ENCODE assay signal across 28 mouse cellular contexts in the genomic region with DNA sequence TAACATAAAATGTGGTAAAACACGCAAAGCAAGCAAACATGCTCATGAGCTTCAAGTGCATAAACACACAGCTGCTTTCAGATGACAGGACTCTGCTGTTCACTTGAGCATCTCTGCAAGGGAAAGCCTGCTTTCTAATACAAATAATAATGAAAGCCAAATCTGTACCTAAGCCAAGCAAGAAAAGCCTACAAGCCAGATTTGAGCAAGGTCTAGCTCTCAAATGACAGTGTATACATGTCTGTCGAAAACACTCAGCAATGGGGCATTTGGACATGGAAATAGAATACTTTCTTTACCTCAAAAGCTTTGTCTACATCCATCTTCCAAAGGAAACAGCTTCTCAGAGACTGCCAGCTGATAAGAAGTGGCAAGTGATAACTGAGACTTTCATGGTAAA. TPM values are rescaled to one million over a fixed set of nuclear protein-coding genes. Genes with fewer than 3 reads are reported as not detected.
DNase-seq lines count a peak whose midpoint lies in the region; ATAC-seq lines count a peak whose summit lies in the region.
"Had no signal": no experiment of that assay in that cellular context is flagged by ENCODE, and none has a peak within 500 bp of the region (broad histone marks: within the 10 kb centered on the region; RNA-seq: fewer than 3 reads in every experiment).

No protein-coding gene starts in this region.

- no peaks in the 10 kb centered on the region for H3K27me3 ChIP-seq in heart, embryonic 13.5 days (replicated peaks)
- H3K27me3 ChIP-seq in embryonic facial prominence, embryonic 14.5 days (replicated peaks; ENCODE audit: control insufficient read depth, insufficient read depth, low read length) = no peaks in the 10 kb centered on the region
- no peaks in the 10 kb centered on the region for H3K27me3 ChIP-seq in stomach, embryonic 15.5 days (replicated peaks)
- no peaks in the 10 kb centered on the region for H3K27me3 ChIP-seq in midbrain, embryonic 13.5 days
- H3K27me3 ChIP-seq: heart, embryonic 12.5 days; limb, embryonic 15.5 days; midbrain, embryonic 15.5 days; neural tube, embryonic 13.5 days had no signal

- intact Hi-C loops in heart, postnatal 25 days (cut with DNase I) = no loop called here

- H3K9ac ChIP-seq in heart, embryonic 13.5 days = no peak overlapping the region
- no peak overlapping the region for H3K9ac ChIP-seq in embryonic facial prominence, embryonic 14.5 days (ENCODE audit: low read depth, low read length)
- H3K9ac ChIP-seq in stomach, embryonic 15.5 days = no peak overlapping the region
- no peak overlapping the region for H3K9ac ChIP-seq in midbrain, embryonic 13.5 days (replicated peaks)
- H3K9ac ChIP-seq: forebrain, postnatal 0 days; heart, embryonic 12.5 days; limb, embryonic 15.5 days; liver, embryonic 14.5 days; midbrain, embryonic 15.5 days; neural tube, embryonic 13.5 days had no signal

- no peaks in the 10 kb centered on the region for H3K9me3 ChIP-seq in heart, embryonic 13.5 days
- H3K9me3 ChIP-seq in embryonic facial prominence, embryonic 14.5 days (ENCODE audit: control insufficient read depth, low read length) = no peaks in the 10 kb centered on the region
- no peaks in the 10 kb centered on the region for H3K9me3 ChIP-seq in stomach, embryonic 15.5 days
- no peaks in the 10 kb centered on the region for H3K9me3 ChIP-seq in midbrain, embryonic 13.5 days
- H3K9me3 ChIP-seq: forebrain, embryonic 10.5 days; heart, embryonic 12.5 days; hindbrain, embryonic 10.5 days; limb, embryonic 15.5 days; midbrain, embryonic 15.5 days; neural tube, embryonic 13.5 days had no signal

- no peaks in the 10 kb centered on the region for H3K36me3 ChIP-seq in heart, embryonic 13.5 days
- H3K36me3 ChIP-seq in embryonic facial prominence, embryonic 14.5 days (ENCODE audit: control insufficient read depth, insufficient read depth, low read length) = no peaks in the 10 kb centered on the region
- H3K36me3 ChIP-seq in stomach, embryonic 15.5 days = no peaks in the 10 kb centered on the region
- no peaks in the 10 kb centered on the region for H3K36me3 ChIP-seq in midbrain, embryonic 13.5 days
- H3K36me3 ChIP-seq: forebrain, embryonic 10.5 days; heart, embryonic 12.5 days; hindbrain, embryonic 10.5 days; limb, embryonic 15.5 days; midbrain, embryonic 15.5 days; neural tube, embryonic 13.5 days had no signal

- H3K4me2 ChIP-seq in heart, embryonic 13.5 days = no peak overlapping the region
- no peak overlapping the region for H3K4me2 ChIP-seq in embryonic facial prominence, embryonic 14.5 days (ENCODE audit: low read depth, low read length)
- no peak overlapping the region for H3K4me2 ChIP-seq in stomach, embryonic 15.5 days
- no peak overlapping the region for H3K4me2 ChIP-seq in midbrain, embryonic 13.5 days (replicated peaks)
- H3K4me2 ChIP-seq: heart, embryonic 12.5 days; limb, embryonic 15.5 days; midbrain, embryonic 15.5 days; neural tube, embryonic 13.5 days had no signal

- WGBS in heart, embryonic 13.5 days = 53% methylated on average over 2 of the region's 2 CpGs
- WGBS in embryonic facial prominence, embryonic 14.5 days = 55% methylated on average over 2 of the region's 2 CpGs
- 38% methylated on average over 2 of the region's 2 CpGs for whole genome bisulfite sequencing in stomach, embryonic 15.5 days
- 90% methylated on average over 2 of the region's 2 CpGs for WGBS in midbrain, embryonic 13.5 days

- no peak overlapping the region for H3K4me3 ChIP-seq in heart, embryonic 13.5 days
- H3K4me3 ChIP-seq in embryonic facial prominence, embryonic 14.5 days (ENCODE audit: low read depth, low read length) = no peak overlapping the region
- no peak overlapping the region for H3K4me3 ChIP-seq in stomach, embryonic 15.5 days (replicated peaks)
- no peak overlapping the region for H3K4me3 ChIP-seq in midbrain, embryonic 13.5 days (replicated peaks)
- H3K4me3 ChIP-seq: forebrain, embryonic 10.5 days; heart, embryonic 12.5 days; hindbrain, embryonic 10.5 days; limb, embryonic 15.5 days; midbrain, embryonic 15.5 days; neural tube, embryonic 13.5 days had no signal

- DNase-seq in heart, postnatal 25 days (ENCODE audit: low spot score) = no peak
- DNase-seq in kidney, postnatal 10 days = peak; percentile 7
- DNase-seq in kidney, adult 8-10 months = no peak
- peak; percentile 17 for DNase-seq in embryonic facial prominence, embryonic 14.5 days (ENCODE audit: low spot score)
- DNase-seq: adrenal gland, postnatal 10 days; cerebellum, adult 9-10 months; forebrain, postnatal 0 days; gastrocnemius, postnatal 25 days; heart, adult 18-20 months; kidney, adult 9 months; layer of hippocampus, adult 9-11 months; retina, postnatal 1 day; right cerebral cortex, postnatal 25 days; spleen, adult 18-20 months; thymus, adult 18-20 months; thymus, postnatal 4 days had no signal

- no peak for ATAC-seq in heart, embryonic 13.5 days (ENCODE audit: extremely low read depth, insufficient number of reproducible peaks, low FRiP score, low TSS enrichment)
- no peak for ATAC-seq in embryonic facial prominence, embryonic 14.5 days (ENCODE audit: low read depth)
- ATAC-seq in stomach, embryonic 15.5 days (ENCODE audit: insufficient read depth, low FRiP score, low read depth) = no peak
- ATAC-seq in midbrain, embryonic 13.5 days = no peak
- ATAC-seq: forebrain, postnatal 0 days; hindbrain, postnatal 0 days; midbrain, embryonic 15.5 days had no signal

- H3K4me1 ChIP-seq in heart, embryonic 13.5 days = peaks cover 16% of the 10 kb centered on the region
- peaks cover 5% of the 10 kb centered on the region; the same call in 1 of the 2 replicates for H3K4me1 ChIP-seq in embryonic facial prominence, embryonic 14.5 days (ENCODE audit: control insufficient read depth, insufficient read depth, low read length)
- no peaks in the 10 kb centered on the region; the same call in 1 of the 2 replicates for H3K4me1 ChIP-seq in stomach, embryonic 15.5 days
- H3K4me1 ChIP-seq in midbrain, embryonic 13.5 days (replicated peaks) = no peaks in the 10 kb centered on the region
- H3K4me1 ChIP-seq: forebrain, embryonic 10.5 days; hindbrain, embryonic 10.5 days; midbrain, embryonic 15.5 days; neural tube, embryonic 13.5 days had no signal

- 0 out of 2 replicates have a peak overlapping the region, but pooled peaks have one; percentile 20 for H3K27ac ChIP-seq in heart, embryonic 13.5 days (replicated peaks)
- H3K27ac ChIP-seq in embryonic facial prominence, embryonic 14.5 days (replicated peaks; ENCODE audit: low read depth, low read length) = no peak overlapping the region
- H3K27ac ChIP-seq in stomach, embryonic 15.5 days = peak overlapping the region; percentile 49; the same call in 1 of the 2 replicates
- H3K27ac ChIP-seq in midbrain, embryonic 13.5 days = no peak overlapping the region
- H3K27ac ChIP-seq: forebrain, embryonic 10.5 days; hindbrain, embryonic 10.5 days; hindbrain, postnatal 0 days; liver, embryonic 14.5 days; midbrain, embryonic 15.5 days; neural tube, embryonic 13.5 days had no signal

RNA-seq across cellular contexts. Expression of a gene that starts 10.9 kb away (rescaled TPM):
- polyA plus RNA-seq in heart, embryonic 13.5 days (2015; fragmentation: Nextera tagmentation; extraction: Ambion mirVana) = 2.2 and 2.6 TPM in 2 replicates
- not detected for total RNA-seq in heart, postnatal 25 days (2021)
- 11.3 and 11.7 TPM in 2 replicates for polyA plus RNA-seq in embryonic facial prominence, embryonic 14.5 days (2014; fragmentation: Nextera tagmentation; extraction: Ambion mirVana)
- polyA plus RNA-seq in stomach, embryonic 15.5 days (2015; fragmentation: Nextera tagmentation; extraction: Ambion mirVana) = 13.4 and 14.6 TPM in 2 replicates
- 15.1 and 15.3 TPM in 2 replicates for polyA plus RNA-seq in midbrain, embryonic 13.5 days (2015; fragmentation: Nextera tagmentation; extraction: Ambion mirVana)
- total RNA-seq: gastrocnemius, postnatal 25 days; heart, adult 18-20 months; megakaryocyte-erythroid progenitor cell, adult 5-6 weeks had no signal

Comparison
In these comparisons a context has a peak if more than half of its experiments do, and no peak if none do; other contexts are left out.
1. DNase-seq: peak in kidney, postnatal 10 days (single experiment) and embryonic facial prominence, embryonic 14.5 days (single experiment); none in heart, postnatal 25 days (single experiment) and kidney, adult 8-10 months (0 of 2).
2. H3K27ac ChIP-seq: peak in heart, embryonic 13.5 days (single experiment) and stomach, embryonic 15.5 days (single experiment); none in embryonic facial prominence, embryonic 14.5 days (single experiment) and midbrain, embryonic 13.5 days (single experiment).